Mouse (Mus musculus): ENCODE data around the gene Ube2g1.

- TF ChIP-seq CTCF (IDR thresholded peaks at IDR 0.05; ENCODE audit: borderline replicate concordance, control insufficient read depth, extremely low read depth, insufficient read depth, low read length, poor library complexity) (no peak), POLR2A (IDR thresholded peaks at IDR 0.05; ENCODE audit: control insufficient read depth, extremely low read depth, insufficient read depth, low read length, poor library complexity) (no peak)
These were observed 81.2 kb downstream of the Ube2g1 start for GRCm38 (mm10) chr11:72688242-72688641.
